Mouse (Mus musculus) MEL (cell line): Measurements from ENCODE around the gene Zbtb20.

Experiments
- BHLHE40 ChIP-seq: IDR thresholded peaks from 2 replicates; pipeline ENCODE4 v1.6.1; 2012; ENCODE audit warnings: low read depth, mild to moderate bottlenecking, inconsistent platforms, low read length, improper control_type of control experiment, borderline replicate concordance
- CTCF ChIP-seq, 3 experiments: IDR thresholded peaks in 2 of 3; conservative IDR thresholded peaks in 1 of 3; 2 replicates each; pipeline ENCODE4 v1.5.1; 2011 to 2012; ENCODE audit warnings: low read length in 3 of 3, low read depth in 2 of 3, mild to moderate bottlenecking in 2 of 3, improper control_type of control experiment in 1 of 3, inconsistent platforms in 1 of 3, mixed read lengths in 1 of 3, moderate library complexity in 1 of 3; ENCODE audit not compliant: control insufficient read depth in 1 of 3, insufficient read depth in 1 of 3, poor library complexity in 1 of 3, severe bottlenecking in 1 of 3
- E2F4 ChIP-seq: IDR thresholded peaks from 2 replicates; pipeline ENCODE4 v1.6.1; 2011; ENCODE audit warnings: low read depth, low read length, improper control_type of control experiment, borderline replicate concordance
- EP300 ChIP-seq, 2 experiments: IDR thresholded peaks; 2 replicates each; pipeline ENCODE4 v1.6.1; 2011; ENCODE audit warnings: improper control_type of control experiment in 2 of 2, low read length in 2 of 2, low read depth in 1 of 2, mild to moderate bottlenecking in 1 of 2
- HCFC1 ChIP-seq: IDR thresholded peaks from 2 replicates; pipeline ENCODE4 v1.6.1; 2012; ENCODE audit warnings: low read depth, mild to moderate bottlenecking, inconsistent platforms, low read length, improper control_type of control experiment, moderate library complexity
- JUND ChIP-seq: IDR thresholded peaks from 2 replicates; pipeline ENCODE4 v1.6.1; 2011; ENCODE audit warnings: low read depth, mild to moderate bottlenecking, improper control_type of control experiment, low read length
- KAT2A ChIP-seq: conservative IDR thresholded peaks from 2 replicates; pipeline ENCODE4 v1.6.1; 2012; ENCODE audit warnings: low read depth, low read length, improper control_type of control experiment, inconsistent platforms
- NELFE ChIP-seq: IDR thresholded peaks from 2 replicates; pipeline ENCODE4 v1.6.1; 2011; ENCODE audit warnings: low read depth, low read length, improper control_type of control experiment
- POLR2A ChIP-seq, 2 experiments: IDR thresholded peaks; 2 replicates each; pipeline ENCODE4 v1.6.1; 2011 to 2012; ENCODE audit warnings: low read length in 2 of 2, mild to moderate bottlenecking in 2 of 2, control low read depth in 1 of 2, improper control_type of control experiment in 1 of 2, low read depth in 1 of 2, moderate library complexity in 1 of 2; ENCODE audit not compliant: control insufficient read depth in 1 of 2, insufficient read depth in 1 of 2, poor library complexity in 1 of 2
- SMC3 ChIP-seq: IDR thresholded peaks from 2 replicates; pipeline ENCODE4 v1.6.1; 2011; ENCODE audit warnings: low read depth, low read length, improper control_type of control experiment
- TAL1 ChIP-seq: IDR thresholded peaks from 2 replicates; pipeline ENCODE4 v1.6.1; 2012; ENCODE audit warnings: mild to moderate bottlenecking, inconsistent platforms, low read length, moderate library complexity, mixed read lengths
- TBP ChIP-seq: IDR thresholded peaks from 2 replicates; pipeline ENCODE4 v1.8.0; 2011; ENCODE audit warnings: low read depth, low read length, improper control_type of control experiment
- TCF12 ChIP-seq: IDR thresholded peaks from 2 replicates; pipeline ENCODE4 v1.6.1; 2014; ENCODE audit warnings: low read depth, mild to moderate bottlenecking, inconsistent platforms, low read length, improper control_type of control experiment, moderate library complexity
- USF1 ChIP-seq: IDR thresholded peaks from 2 replicates; pipeline ENCODE4 v1.6.1; 2014; ENCODE audit warnings: low read depth, mild to moderate bottlenecking, inconsistent platforms, low read length, improper control_type of control experiment, moderate library complexity

GRCm38 (mm10) chr16:43260862-43261261 lies 385.2 kb downstream of the Zbtb20 start:
- TF ChIP-seq USF1 = no peak
- no peak for TF ChIP-seq POLR2A (IDR thresholded peaks at IDR 0.05; ENCODE audit: control insufficient read depth in 1 of 2, insufficient read depth in 1 of 2, low read depth in 1 of 2, low read length in 2 of 2, poor library complexity in 1 of 2)
- no peak for TF ChIP-seq E2F4
- no peak for TF ChIP-seq TCF12
- no peak for TF ChIP-seq HCFC1
- TF ChIP-seq CTCF (IDR thresholded peaks at IDR 0.05 in 2 of 3, conservative IDR thresholded peaks at IDR 0.05 in 1 of 3; ENCODE audit: control insufficient read depth in 1 of 3, insufficient read depth in 1 of 3, low read depth in 2 of 3, low read length in 3 of 3, poor library complexity in 1 of 3, severe bottlenecking in 1 of 3) = no peak
- TF ChIP-seq SMC3 = no peak
- TF ChIP-seq JUND = no peak
- no peak for TF ChIP-seq TBP
- no peak for TF ChIP-seq NELFE
- no peak for TF ChIP-seq BHLHE40
- no peak for TF ChIP-seq TAL1
- TF ChIP-seq KAT2A = no peak
- no peak for TF ChIP-seq EP300 (IDR thresholded peaks at IDR 0.05; ENCODE audit: low read depth in 1 of 2, low read length in 2 of 2)
